Mouse (Mus musculus) cortical plate, adult 2 months (tissue): ENCODE data around the gene Tut1.
A peak's percentile ranks its signal among the peaks of the same experiment; 100 is the strongest.

Experiments used
- CTCF ChIP-seq: fragments of 200-500 bp; IDR thresholded peaks from 2 replicates; pipeline ENCODE4 v1.5.1; 2011; ENCODE audit warnings: mild to moderate bottlenecking, control low read depth, low read length; ENCODE audit not compliant: insufficient read depth; ENCODE audit errors: extremely low read depth
- POLR2A ChIP-seq: fragments of 200-500 bp; IDR thresholded peaks from 2 replicates; pipeline ENCODE4 v1.6.1; 2011; ENCODE audit warnings: mild to moderate bottlenecking, low read length, control low read depth; ENCODE audit not compliant: insufficient read depth; ENCODE audit errors: extremely low read depth

DNA sequence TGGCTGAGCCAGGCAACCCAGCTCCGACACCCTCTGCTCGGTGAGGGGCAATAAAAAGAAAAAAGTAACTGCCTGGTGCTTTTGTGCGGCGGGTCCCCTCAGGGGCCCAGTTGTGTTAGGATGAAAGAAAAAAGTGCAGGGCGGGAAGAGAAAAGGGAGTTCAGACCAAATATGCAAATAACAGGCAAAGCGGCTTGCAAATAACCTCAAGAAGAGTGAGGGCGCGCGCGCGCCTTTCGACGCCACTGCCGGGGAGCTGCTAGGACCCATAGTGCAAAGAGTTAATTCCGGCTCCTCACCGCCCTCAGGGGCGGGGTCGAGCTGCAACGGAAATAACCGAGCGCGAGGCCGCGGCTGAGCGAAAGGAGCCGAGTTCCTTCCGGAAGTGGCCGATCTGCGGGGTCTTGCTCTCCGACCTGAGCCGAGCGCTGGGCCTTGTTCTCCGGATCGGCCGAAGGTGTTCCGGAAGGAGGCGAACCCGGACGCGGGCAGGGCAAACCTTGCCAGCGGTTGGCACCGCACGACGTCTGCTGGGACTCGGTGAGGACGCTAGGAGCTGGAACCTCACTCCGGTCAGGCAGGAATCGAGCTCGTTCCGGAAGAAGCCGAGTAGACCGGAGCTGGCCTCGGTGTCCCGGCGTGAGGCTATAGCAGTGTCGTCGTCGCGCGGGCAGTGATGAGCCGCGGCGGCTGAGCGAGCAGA lies 12.0 kb upstream of the Tut1 start, which contains the start of gene Mta2:
- TF ChIP-seq CTCF = no peak
- TF ChIP-seq POLR2A = peak; percentile 42; the same call in 1 of the 2 replicates
